Mouse (Mus musculus) adrenal gland, postnatal 36 days (tissue): ENCODE measurements at regions not wholly inside any gene's neighbourhood (a gene's known extent, or its start where the extent isn't known, plus 50 kb on each side); places are given as distances from the start of the nearest gene placed in this dataset.

ENCODE experiments used
- DNase-seq, 2 experiments: peaks; one replicate each; pipeline ENCODE4 v3.0.0; 2021; ENCODE audit warnings: mixed read lengths in 1 of 2

DNA sequence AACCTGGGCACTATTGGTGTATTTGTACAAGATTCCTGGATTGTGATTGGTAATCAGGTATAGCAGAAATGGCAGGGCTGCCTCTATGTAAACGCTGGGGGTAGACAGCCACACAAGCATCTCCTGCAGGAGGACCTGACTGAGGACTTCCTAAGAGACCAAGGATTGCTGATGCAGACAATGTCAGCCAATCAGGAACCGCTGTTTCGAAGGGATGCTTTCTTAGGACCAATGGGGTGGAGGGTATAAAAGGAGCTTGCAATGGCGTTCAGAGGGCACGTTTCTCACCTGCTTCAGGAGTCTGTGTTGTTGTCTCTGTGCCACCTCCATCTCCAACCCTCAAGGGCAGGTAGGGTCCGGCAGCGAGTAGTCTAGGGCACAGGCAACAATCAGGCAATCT, 393.7 kb downstream of the Gm45692 start:
- DNase-seq = no peak

DNA sequence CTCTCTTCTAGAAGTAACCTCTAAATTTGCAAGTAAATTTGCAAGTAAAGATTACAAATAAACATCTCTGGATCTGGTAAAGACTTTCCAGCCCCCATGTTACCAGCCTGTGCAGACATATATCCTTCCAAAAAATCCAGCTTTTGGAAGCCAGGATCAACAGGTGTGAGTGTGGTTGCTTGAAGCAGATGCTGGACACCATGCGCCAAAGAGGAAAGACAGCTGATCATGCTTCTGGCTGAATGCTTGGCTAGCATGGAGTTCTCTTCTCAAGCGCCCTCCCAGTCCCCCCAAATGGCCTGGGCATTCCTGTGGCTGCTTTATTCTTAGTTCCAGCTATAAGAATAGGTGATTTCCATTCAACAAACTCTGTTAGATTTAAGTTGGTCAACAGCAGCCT, 404.9 kb downstream of the Gm45692 start:
- DNase-seq = no peak

DNA sequence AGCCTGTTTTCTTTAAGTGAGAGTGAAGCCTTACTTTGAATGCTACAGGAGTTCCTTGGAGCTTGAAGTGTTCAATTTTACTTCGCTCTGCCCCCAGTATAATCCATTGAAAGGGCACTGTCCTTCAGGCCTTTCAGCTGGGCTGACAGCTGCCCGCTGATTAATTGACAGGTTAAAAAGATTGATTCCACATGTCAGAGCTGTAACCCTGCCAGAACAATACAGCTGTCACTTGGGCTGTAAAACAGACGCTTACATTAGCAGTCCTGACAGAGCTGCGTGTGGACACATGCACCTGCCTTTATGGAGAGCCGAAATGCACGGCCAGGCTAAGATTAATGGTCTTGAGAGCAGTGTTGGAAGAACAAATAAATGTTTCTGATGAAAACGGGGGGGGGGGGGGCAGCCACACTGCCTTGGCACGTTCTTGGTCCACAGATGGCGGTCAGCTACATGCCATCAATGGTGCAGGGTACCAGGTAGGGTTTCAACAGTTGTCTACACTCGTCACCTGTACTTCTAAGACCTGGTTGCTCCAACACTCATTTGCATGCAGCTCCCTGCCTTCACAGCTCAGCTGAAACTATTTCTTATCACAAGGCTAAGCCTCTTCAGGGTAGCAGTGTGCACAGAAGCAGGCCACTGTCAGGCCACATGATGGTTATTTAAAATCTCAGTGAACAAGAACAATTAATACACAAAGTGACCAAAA, 407.3 kb downstream of the Gm45692 start:
- no peak for DNase-seq

DNA sequence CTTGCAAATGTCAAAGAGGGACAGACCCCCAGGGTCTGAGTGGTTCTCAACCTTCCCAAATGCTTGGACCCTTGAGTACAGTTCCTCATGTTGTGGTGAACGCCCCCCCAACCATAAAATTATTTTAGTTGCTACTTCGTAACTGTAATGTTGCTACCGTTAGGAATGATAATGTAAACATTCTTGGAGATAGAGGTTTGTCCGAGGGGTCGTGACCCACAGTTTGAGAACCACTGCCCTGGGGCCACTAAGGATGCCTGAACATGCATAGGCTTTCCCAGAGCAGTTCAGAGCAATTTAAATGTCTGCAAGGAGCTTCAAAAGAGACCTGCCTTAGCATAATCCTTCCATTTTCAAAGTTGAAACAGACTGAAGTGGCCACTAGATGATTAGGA, 407.8 kb downstream of the Gm45692 start:
- no peak for DNase-seq

DNA sequence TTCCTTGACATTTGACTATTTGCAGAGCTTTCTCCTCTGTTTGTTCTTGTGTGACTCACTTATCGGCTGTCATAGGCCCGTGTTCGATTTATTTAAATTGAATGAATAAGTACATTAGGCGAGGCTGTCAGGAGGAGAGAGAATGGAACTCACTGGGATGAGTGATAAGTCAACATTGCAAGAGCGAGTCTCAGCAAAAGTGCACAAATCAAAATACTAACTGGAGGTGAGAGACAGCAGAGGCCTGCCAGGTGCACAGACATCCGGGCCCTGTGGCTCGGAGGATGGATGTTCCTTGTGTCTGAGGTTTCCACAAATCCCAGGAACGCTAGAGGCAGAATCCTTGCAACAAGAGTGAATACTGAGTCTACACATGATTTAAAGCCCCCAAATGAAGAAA, 410.6 kb downstream of the Gm45692 start:
- DNase-seq = no peak

DNA sequence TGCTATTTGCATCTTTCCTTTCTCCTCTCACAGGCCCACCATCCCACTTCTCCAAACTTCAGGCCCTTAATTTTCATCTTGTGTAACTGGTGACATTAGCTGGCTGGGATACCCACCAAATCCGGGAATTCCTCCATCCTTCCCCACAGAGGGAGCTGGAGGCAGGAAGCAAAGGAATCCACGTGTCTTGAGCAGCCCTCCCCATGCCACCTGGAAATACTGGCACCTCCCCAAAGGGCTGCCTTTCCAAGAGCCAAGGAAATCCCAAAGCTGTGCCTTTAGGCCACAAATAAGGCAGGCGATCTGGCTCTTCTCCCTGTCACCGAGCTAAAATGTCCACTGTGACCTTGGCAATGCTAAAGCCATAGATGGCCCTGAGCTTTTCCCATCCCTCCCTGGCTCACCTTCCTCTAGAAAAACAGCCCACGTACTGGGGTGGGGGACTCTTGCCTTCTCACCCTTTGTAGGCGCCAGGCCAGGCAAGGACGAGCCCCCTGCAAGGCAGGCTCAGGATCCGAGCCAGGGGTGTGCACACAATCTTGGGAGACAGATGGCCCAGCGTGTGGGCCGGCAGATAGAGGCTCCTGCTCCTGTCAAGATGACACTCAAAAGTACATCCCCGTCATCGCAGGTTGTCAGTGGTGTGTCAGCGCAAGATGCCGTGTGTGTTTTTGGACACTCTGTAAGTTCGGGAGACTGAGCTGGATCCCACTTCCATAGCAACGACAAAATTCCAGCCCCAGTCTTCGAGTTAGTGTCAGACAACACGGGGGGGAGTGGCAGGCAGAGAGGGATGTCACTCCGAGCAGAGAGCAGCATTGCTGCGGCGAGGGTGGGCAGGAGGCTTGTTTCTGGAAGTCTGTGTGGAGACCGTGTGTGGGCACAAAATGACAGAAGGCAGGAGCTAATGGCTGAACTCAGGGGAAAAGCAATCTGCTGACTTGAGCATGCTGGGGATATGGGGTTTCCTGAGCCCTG, 414.4 kb downstream of the Gm45692 start:
- no peak for DNase-seq

DNA sequence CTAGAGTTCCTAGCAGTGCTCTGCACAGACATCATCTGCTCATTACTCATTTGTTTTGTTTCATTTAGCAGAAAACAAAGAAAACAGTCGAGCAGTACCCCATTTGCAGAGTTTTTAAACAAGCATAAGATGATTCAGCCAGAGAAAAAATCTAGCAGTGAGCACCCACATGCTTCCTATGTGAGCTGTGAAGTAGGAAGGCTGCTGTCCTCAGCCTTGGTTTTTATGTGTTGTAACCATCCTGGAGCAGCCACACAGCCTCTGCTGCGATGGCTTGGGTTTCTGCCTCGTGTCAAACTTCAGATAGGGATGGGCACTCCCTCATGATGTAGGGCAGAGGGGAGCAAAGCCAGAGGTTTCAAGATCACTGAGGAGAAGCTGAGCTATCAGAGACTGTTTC, 416.5 kb downstream of the Gm45692 start:
- no peak for DNase-seq

DNA sequence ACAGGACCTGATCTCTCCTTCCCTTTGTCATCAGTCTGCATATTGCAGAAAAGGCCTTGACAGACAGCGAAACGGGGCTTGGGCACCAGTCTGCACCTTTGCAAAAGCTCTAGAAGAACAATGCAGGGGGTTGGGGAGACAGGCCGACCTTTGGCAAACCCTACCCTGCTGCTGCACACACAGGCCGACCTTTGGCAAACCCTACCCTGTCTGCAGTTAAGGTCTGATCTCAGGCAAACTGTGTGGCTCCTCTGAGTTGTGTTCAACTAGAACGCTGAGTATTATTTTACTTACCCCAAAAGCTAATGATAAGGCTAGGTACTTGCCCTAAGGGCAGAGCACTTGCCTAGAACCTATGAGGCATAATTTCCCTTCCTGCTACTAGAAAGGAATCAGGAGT, 423.4 kb upstream of the Zfp703 start:
- no peak for DNase-seq

DNA sequence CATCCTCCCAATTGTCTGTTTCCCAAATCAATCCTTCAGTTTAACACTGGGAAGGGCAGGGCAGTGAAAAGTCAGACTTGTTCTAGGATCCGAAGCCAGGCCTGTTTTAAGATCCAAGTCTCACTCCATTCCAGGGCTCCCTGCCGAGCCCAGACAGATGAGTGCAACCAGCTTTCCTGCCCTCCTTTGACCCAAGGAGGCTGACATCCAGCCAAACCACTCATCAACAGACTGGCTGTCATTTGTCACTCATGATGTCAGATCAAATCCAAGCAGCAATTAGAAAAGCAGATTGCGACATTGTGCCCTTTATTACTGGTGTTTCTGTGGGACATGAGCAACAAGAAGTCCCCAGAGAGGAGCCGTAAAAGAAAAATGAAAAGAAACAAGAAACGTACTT, 417.9 kb upstream of the Zfp703 start:
- DNase-seq = peak; percentile 54 to 60

DNA sequence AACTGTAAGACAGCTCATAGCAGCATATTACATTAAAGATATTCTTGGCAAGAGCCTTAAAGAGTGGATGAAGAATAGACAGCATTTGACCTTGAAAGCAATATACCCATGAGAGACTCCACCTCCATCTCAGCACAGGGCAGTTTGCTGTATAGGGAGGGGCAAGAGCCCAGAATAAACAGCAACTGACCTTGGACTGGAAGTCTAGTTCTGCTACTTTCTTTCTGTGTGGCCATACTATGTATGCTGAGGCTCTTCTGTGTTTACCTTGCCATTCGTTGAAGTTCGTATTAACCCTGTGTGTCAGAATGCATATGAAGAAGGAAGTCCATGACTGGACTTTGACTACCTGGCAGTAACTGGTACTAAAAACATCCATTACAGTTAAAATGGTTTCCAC, 414.0 kb upstream of the Zfp703 start:
- DNase-seq = no peak

DNA sequence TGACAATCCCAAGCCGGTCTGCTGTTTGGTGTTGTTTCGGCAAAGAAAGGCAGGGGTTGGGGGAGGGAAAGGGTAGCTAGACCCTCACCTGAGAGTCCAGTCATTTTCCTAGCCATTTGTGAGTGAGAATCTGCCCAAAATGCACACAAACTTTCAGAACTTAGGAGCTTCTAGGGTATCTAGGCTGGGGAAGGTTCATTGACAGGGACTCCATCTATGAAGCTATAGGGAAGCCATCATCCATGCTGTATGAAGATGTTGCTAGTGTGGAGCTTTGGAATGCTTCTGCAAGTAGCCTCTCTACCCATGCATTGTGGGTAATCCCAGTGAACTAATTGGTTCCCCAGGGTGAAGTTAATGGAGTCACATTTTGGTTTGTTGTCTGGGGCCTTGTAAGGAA, 412.9 kb upstream of the Zfp703 start:
- DNase-seq = no peak

DNA sequence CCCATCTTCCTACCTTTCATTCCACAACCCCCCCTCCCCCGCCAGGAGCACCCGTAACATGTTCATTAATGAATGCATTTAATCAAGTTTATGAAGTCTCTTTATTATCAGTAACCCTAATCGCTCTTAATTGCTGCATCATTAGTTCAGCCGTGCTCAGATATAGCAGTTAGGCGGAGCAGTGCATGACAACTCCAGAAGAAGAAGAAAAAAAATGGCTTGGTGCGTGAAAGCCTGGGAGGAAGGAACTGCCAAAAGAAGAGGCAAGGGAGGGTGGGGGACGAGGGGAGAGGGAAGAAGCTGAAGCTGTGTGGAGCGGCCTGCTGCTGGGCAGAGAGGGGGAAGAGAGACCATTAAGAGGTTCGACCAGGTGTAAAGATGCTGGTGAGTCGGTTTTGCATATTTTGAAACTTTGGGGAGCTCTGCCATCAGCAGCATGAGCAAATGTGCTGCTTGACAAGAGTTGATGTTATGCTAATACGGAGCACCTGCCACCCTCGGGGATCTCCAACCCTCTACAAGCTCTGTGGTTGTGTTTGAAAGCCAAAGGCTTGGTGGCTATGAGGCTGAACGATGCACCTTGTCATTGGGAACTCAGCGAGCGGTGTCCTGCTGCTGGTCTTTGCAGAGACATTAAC, 408.6 kb upstream of the Zfp703 start:
- no peak for DNase-seq

DNA sequence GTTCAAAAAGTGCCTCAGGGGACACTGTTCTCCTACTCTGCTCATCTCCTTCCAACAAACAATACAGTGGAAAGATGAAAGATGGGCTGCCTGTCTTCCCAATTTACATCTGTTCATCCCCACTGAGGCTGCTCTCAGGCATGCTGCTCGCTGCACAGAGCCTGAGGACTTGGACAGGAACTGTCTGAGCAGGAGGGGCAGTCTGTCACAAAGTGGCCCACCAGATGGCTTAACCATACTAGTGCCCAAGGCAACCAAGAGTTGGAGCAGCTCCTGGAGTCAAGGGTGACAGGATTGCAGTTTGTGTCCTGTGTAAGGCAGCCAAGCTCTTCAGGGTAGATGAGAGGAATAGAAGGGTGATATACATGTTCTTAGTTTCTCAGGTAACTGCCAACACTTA, 388.3 kb upstream of the Zfp703 start:
- DNase-seq = no peak

DNA sequence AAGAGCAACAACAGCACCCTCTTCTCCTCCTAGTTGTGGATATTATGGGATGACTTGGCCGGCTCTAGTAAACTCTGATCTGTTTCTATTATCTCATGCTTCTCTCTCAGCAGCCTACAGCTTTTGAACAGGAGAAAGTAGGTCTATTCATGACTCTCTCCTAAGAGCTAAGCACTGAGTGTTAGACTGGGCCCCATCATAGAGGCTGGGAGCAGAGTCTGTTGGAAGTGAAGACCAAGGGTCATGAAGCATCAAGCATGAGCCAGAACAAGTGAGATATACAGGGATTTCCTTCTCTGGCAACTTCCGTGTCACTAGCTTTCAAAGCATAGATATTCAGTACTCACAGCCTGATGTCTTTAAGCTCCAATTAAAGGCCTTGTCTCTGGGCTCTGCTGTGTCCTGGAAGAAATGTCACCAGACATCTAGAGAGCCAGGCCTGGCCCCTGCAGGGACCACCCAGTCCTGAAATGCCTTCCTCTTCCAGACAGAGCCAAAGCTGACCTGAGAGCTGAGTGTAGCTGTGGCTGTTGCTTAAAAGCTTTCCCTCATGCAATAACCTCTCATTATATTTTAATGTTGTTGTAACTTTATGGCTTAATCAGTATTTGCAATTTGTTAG, 386.4 kb upstream of the Zfp703 start:
- no peak for DNase-seq

DNA sequence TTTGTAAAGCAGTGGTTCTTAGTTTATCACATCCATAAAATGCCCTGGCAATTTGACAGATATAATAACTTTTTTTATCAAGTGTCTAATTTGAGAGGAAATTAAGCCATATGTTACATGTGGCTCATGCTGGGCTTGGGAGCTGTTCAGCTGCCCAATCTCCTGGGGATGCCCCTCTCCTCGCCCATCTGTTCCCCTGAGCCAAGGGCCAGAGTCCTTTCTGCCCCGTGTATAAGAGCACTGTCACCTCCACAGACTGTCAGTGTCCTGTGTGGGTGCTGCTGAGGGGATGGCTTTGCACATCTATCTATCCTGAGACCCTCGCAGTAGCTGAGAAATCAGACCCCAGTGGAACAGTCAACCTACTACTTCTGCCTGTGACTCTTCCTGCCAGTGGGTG, 385.9 kb upstream of the Zfp703 start:
- DNase-seq = no peak

DNA sequence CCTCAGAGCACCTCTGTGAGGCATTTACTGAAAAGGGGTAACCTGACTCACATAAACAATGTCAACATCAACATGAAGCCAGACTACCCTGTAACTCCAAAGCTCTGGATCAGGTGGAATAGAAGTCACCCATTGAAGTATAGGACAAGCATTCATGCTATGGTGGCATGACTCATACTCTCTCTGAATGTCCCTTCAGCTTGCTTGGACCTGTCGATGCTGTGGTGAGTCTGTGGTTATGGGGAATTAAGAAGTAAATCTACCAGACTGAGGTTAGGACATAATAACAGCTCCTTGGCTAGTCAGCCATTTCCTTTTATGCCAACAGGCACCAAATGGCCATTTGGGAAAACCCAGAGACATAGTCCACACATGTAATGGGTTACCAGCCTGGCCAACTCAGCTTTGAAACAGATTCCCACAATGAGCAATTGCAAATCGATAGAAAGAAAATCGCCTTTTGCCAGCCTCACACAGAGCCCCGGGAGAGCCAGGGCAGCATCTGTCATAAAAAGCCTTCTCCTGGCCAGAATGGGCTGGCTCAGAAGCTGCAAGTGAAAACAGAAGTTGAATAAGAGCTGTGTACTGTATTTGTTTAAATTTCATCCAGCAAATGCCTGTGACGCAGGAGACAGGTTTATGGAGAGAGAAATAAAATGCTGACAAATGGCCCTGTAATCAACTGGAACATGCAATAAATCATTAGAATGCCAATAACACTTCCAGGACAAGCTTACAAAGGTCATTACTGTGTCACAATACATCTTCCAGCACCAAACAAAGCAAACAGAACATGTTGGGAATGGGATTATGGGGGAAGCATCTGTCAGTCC, 383.4 kb upstream of the Zfp703 start:
- DNase-seq = no peak

DNA sequence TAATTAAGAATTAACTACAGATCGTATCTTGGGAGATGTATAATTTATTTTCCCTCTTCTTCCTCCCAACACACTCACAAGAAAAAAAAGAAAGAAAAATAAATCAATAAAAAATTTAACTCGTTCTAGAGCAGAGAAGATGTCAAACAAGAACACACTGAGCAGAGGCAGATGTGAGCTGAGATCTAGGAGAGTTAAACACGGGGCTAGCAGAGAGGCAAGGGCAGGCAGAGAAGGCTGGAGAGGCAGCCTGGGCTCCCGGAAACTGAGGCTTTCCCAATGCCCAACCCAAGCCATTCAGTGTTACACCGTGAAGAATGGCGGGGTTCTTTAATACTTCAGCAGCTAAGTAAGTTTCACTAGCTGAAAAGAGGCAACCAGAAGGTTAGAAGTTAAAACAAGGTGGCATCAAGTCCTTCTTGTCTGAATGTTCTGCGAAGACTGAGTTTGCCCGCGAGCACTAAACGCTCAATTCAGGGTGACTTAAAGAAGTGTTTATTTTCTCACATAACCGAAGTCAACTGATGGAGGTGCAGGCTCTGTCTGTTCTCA, 382.7 kb upstream of the Zfp703 start:
- DNase-seq = no peak

DNA sequence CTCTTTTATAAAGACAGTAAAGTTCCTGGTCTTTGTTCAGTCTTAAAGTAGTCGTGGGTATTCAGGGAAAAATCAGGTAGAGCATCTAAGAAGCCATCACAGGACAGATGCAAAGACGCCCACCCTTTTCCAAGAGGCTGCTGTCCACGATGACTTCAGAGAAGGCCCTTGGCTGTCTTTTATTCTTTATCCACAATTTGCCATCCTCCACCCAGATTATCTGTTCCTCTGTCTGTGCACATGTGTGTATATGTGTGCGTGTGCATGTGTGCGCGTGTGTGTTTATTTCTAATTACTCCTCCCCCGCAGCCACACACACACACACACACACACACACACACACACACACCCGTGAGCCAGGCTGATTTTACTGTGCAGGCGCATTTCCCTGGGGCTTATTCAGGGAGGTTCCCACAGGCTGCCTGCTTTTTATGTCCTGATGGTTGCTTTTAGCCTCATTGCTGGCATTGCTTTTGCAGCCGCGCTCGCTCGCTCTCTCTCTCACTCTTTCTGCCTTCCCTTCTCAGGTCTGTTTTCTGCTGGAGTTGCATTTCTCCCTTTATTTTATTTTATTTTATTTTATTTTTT, 381.6 kb upstream of the Zfp703 start:
- DNase-seq = no peak

DNA sequence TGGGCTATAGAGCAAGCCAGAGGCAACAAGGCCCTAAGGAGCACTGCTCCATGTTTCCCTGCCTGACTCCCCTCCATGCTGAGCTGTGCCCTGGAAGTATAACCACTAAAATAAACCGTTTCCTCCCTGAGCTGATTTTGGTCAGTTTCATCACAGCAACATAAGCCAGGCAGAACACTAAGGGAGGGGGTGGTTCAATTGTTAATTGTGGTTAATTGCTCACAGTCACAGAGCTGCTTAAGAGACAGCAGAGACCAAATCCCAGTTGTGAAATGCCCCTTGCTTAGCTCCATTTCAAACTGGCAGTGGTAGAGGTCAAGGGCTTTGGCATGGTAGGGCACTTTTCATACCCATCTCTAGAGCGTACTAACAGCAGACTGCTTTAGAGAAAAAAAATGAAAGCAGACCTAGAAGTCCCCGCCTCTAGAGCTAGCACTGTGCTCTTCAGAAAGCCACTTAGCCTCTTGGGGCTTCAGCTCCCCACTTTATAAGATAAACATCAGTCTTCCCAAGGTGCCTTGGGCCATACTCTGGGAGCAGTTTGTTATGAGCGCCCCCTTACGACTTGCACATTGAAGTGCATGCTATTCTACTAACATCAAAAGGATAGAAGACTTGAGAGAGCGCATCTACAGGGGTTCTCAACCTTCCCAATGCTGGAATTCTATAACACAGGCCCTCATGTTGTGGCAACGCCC, 380.3 kb upstream of the Zfp703 start:
- peak; percentile 13 to 27 for DNase-seq

DNA sequence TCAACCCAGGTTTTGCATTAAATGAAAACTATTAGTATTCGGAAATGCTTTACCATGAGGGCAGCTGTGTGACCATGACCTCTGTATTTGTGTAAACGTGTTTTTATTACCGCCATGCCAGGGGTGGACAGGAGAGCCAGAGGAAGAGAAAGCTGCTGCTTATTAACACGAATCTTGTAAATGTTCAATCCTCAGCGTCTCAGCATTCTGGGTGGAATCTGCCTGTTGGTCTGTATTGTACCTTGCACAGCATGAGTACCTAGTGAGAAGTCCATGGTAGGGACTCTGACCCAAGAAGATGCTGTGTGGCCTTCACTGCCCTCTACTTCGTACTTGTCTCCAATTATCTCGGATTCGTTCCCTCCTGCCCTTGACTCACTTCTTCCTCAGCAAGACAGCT, 378.6 kb upstream of the Zfp703 start:
- DNase-seq = no peak
